Mouse (Mus musculus) G1E (cell line): Measurements from ENCODE around the gene Thap7.

Experiments
- CTCF ChIP-seq: IDR thresholded peaks from 2 replicates; pipeline ENCODE4 v1.5.1; 2012; ENCODE audit warnings: low read depth, low read length, inconsistent platforms, mixed read lengths
- GATA1 ChIP-seq: IDR thresholded peaks from 2 replicates; pipeline ENCODE4 v1.6.1; 2012; ENCODE audit warnings: borderline replicate concordance, low read length, inconsistent platforms, mixed read lengths
- GATA2 ChIP-seq: IDR thresholded peaks from 2 replicates; pipeline ENCODE4 v1.6.1; 2012; ENCODE audit warnings: low read depth, low read length, inconsistent platforms, borderline replicate concordance
- POLR2AphosphoS5 ChIP-seq: IDR thresholded peaks from 2 replicates; pipeline ENCODE4 v1.6.1; 2012; ENCODE audit warnings: low read depth, low read length, inconsistent platforms; ENCODE audit not compliant: insufficient replicate concordance
- TAL1 ChIP-seq: conservative IDR thresholded peaks from 2 replicates; pipeline ENCODE4 v1.6.1; 2012; ENCODE audit warnings: low read depth, low read length, inconsistent platforms, mixed read lengths

DNA sequence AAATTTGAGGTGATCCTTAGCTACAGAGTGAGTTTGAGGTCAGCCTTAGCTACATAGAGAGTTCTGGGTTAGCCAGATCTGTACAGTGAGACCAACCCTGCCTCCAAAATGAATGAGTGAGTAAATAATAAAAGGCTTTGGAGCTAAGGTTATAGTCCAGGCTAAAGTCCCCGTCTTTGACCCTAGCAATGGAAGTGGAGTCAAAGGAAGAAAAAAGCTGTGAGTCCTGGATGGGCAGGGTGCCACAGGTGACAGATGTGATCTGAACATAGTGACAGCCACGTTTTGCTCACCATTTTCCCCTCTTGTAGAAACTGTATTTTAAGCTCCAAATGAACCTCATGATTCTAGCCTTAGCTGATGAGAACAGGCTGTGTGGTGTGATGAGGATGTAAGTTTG, 12.0 kb downstream of the Thap7 start:
- TF ChIP-seq CTCF (no peak), POLR2AphosphoS5 (no peak), TAL1 (no peak), GATA1 (no peak), GATA2 (no peak)
